Mouse (Mus musculus) hindbrain, embryonic 16.5 days (tissue): ENCODE measurements around the gene Scn4a. TPM values are rescaled to one million over a fixed set of nuclear protein-coding genes. Genes with fewer than 3 reads are reported as not detected.
"Not testable (repeated sequence)": the region's sequence is repeated elsewhere in the genome, so short reads cannot be mapped to it uniquely, and the experiment has no call there.

Experiments
- ATAC-seq: fragments of 200-750 bp; cut with Nextera tagmentation; 2 replicates; pipeline ENCODE4 v1.8.0; 2017; ENCODE audit warnings: moderate TSS enrichment, moderate library complexity
- H3K27ac ChIP-seq: fragments of 300-500 bp; sonication (generic); 2 replicates; pipeline ENCODE4 v1.5.1; 2014; ENCODE audit warnings: low read depth, mild to moderate bottlenecking, control low read depth, low read length, moderate library complexity
- H3K27me3 ChIP-seq: fragments of 300-500 bp; sonication (generic); replicated peaks from 2 replicates; pipeline ENCODE4 v1.6.1; 2014; ENCODE audit warnings: low read length; ENCODE audit not compliant: control insufficient read depth, insufficient read depth
- H3K36me3 ChIP-seq: fragments of 300-500 bp; sonication (generic); 2 replicates; pipeline ENCODE4 v1.6.1; 2014; ENCODE audit warnings: mild to moderate bottlenecking, low read length, moderate library complexity, mixed read lengths; ENCODE audit not compliant: control insufficient read depth, insufficient read depth
- H3K4me1 ChIP-seq: fragments of 300-500 bp; sonication (generic); 2 replicates; pipeline ENCODE4 v1.6.1; 2014; ENCODE audit warnings: low read depth, low read length; ENCODE audit not compliant: control insufficient read depth, insufficient read depth
- H3K4me2 ChIP-seq: fragments of 300-500 bp; sonication (generic); 2 replicates; pipeline ENCODE4 v1.6.1; 2014; ENCODE audit warnings: mild to moderate bottlenecking, low read length, control low read depth, moderate library complexity
- H3K4me3 ChIP-seq: fragments of 300-500 bp; sonication (generic); 2 replicates; pipeline ENCODE4 v1.5.1; 2014; ENCODE audit warnings: mild to moderate bottlenecking, low read length, control low read depth, moderate library complexity
- H3K9ac ChIP-seq: fragments of 300-500 bp; sonication (generic); 2 replicates; pipeline ENCODE4 v1.6.1; 2014; ENCODE audit warnings: low read depth, mild to moderate bottlenecking, control low read depth, low read length, moderate library complexity
- H3K9me3 ChIP-seq: fragments of 300-500 bp; sonication (generic); 2 replicates; pipeline ENCODE4 v1.6.1; 2014; ENCODE audit warnings: mild to moderate bottlenecking, low read length, moderate library complexity; ENCODE audit not compliant: control insufficient read depth
- WGBS: fragments of 180-500 bp; shearing (Covaris S2); extraction: QIAGEN DNeasy Blood & Tissue Kit; methylation state at CpG from one replicate; pipeline ENCODE4 v1.1.7; 2014; 5-methylcytosine and 5-hydroxymethylcytosine counted together
- polyA plus RNA-seq: library from polyadenylated mRNA; unstranded; fragments of >200 nt; fragmentation: Nextera tagmentation; extraction: Ambion mirVana; gene quantifications from 2 replicates; pipeline ENCODE4 v1.2.1, GENCODE M21; 2015

Scn4a gene
- polyA plus RNA-seq = 0.06 TPM in 1 of 2 replicates, not detected in the other

DNA sequence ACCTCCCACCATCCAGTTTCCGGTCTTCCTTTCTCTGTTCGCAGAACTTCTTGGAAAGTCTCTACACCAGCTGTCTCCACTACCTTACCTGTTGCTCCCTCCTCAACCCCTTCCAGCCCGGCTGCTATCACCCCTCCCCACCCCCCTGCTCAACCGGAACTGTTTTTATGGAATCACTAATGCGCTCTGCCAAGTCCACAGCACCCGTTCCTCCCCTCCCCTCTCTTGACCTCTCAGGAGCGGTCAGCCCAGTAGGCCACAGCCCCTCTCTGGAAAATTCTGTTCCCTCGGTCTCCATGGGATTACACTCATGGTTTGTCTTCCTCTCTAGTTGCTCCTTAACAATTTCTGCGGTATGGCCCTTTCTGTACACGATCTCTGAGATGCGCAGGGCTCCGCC lies at the start of gene Scn4a:
TSS of gene Scn4a (minus strand) at position 101 of the 400 bp plus-strand sequence.
- no peaks in the 10 kb centered on the region for H3K36me3 ChIP-seq
- no peaks in the 10 kb centered on the region for H3K9me3 ChIP-seq
- ATAC-seq = no peak
- H3K4me3 ChIP-seq = no peak within 1 kb of the TSS
- 90% methylated on average over 12 of the region's 12 CpGs for WGBS
- no peaks in the 10 kb centered on the region for H3K27me3 ChIP-seq
- no peaks in the 10 kb centered on the region for H3K4me1 ChIP-seq
- H3K27ac ChIP-seq = no peak within 1 kb of the TSS
- no peak within 1 kb of the TSS for H3K4me2 ChIP-seq
- H3K9ac ChIP-seq = no peak within 1 kb of the TSS

DNA sequence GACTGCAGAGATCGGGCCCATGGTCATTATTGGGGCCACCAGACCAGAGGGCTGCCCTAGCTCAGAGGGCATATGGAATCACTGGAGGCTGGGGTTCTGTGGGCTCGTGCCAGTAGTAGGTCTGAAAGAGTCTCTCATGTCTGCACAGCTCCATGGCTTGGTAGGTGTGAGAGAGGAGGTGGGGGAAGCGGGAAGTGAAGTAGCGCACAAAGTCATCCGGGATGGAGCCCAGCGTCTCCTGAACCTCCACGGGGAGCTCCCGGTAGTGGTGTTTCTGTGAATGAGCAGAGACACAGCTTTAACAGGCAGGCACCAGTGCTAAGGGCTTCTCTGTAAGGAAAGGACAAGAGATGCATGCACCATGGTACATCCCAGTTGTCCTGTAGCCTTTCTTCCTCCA lies 45.4 kb upstream of the Scn4a start:
- Histone ChIP-seq H3K4me1 (no peaks in the 10 kb centered on the region), H3K27ac (no peak overlapping the region), H3K9ac (no peak overlapping the region), H3K27me3 (no peaks in the 10 kb centered on the region), H3K36me3 (peaks cover 8% of the 10 kb centered on the region; the same call in 1 of the 2 replicates), H3K4me2 (no peak overlapping the region), H3K4me3 (no peak overlapping the region), H3K9me3 (no peaks in the 10 kb centered on the region)
- WGBS = 94% methylated on average over 8 of the region's 8 CpGs
- no peak for ATAC-seq

DNA sequence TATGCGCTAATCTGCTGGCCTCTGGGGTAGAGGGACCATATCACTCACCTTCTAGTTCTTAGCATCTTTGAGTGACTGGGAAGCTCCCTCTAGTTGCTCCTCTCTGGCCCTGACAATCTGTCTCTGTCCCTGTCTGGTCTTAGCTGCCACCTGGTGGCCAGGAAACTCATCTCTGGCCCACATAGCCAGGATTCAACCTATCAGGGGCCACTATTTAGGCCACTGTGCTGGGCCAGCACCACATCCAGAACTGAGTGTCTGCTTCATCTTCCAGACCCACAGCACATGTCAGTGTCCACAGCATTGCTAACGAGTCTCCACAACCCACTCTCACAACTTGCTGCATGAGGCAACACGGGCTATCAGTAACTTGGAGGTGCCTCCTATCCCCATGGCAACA lies 44.6 kb upstream of the Scn4a start:
- ATAC-seq = no peak
- Histone ChIP-seq H3K4me1 (no peaks in the 10 kb centered on the region), H3K27me3 (no peaks in the 10 kb centered on the region), H3K27ac (no peak overlapping the region), H3K4me2 (no peak overlapping the region), H3K4me3 (no peak overlapping the region), H3K9me3 (no peaks in the 10 kb centered on the region), H3K36me3 (peaks cover 7% of the 10 kb centered on the region; the same call in 1 of the 2 replicates), H3K9ac (no peak overlapping the region)
- 80% methylated on average over 3 of the region's 3 CpGs for WGBS

DNA sequence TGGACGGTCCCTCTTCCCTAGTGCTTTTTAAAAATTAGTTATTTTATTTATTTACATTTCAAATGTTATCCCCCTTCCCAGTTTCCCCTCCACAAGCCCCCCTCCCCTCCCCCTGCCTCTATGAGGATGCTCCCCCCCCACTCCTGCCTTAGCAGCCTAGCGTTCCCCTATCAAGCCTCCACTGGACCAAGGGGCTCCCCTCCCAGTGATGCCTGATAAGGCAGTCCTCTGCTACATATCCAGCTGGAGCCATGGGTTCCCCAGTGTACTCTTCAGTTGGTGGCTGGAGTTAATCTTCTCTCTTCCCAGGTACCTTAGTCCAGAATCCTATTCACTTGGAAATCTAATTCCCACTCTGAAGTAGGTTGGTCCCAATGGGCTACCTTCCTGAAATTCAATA lies 41.0 kb upstream of the Scn4a start:
- WGBS = 75% methylated on average over 2 of the region's 2 CpGs
- H3K36me3 ChIP-seq, H3K27ac ChIP-seq, H3K9me3 ChIP-seq, H3K4me3 ChIP-seq, H3K4me1 ChIP-seq, H3K9ac ChIP-seq, H3K27me3 ChIP-seq, ATAC-seq, H3K4me2 ChIP-seq: not testable (repeated sequence)

DNA sequence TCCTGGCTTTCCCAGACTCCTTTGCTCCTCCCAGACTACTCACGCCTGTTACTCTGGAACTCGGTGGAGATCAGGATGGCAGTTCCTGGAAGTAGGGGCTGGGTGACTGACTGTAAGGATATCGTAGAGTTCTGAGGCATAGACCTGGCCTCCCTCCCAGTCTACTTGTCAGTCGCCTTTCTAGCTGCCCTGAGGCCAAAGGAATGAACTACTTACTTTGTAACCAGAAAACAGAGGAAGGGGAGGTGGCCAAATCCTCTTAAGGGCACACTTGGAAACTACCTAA lies 40.2 kb upstream of the Scn4a start:
- Histone ChIP-seq H3K9ac (no peak overlapping the region), H3K4me2 (no peak overlapping the region), H3K36me3 (0 out of 2 replicates have a peak, but pooled peaks cover 2% of the 10 kb centered on the region), H3K4me3 (no peak overlapping the region), H3K27ac (no peak overlapping the region), H3K4me1 (no peaks in the 10 kb centered on the region), H3K9me3 (no peaks in the 10 kb centered on the region), H3K27me3 (no peaks in the 10 kb centered on the region)
- 72% methylated on average over 4 of the region's 4 CpGs for WGBS
- ATAC-seq = no peak

DNA sequence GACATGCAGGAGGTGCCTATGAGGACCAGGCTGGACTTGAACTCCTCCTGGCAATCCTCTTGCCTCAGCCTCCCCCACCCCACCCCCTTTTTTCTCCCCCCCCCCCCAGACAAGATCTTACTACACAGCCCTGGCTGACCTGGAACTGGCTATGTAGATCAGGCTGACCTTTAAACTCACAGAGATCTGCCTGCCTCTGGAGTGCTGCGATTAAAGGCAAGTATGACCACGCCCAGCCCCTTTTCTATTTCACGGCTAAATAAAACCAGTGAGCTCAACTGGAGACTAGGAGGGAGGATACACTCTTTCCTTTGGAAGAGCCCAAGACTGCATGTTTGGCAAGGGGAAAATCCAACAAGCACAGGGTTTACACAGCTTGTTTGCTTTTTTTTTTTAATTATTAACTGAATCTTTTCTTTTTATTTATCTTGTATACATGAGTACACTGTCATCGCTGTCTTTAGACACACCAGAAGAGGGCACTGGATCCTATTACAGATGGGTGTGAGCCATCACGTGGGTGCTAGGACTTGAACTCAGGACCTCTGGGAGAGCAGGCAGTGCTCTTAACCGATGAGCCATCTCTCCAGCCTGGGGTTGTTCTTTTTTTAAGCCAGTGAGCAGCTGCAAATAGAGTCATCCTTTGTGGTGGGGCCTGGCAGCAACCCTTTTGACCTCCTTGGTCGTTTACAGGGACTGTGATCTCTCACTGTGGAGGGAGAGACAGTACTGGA lies 39.7 kb upstream of the Scn4a start:
- WGBS = 73% methylated on average over 7 of the region's 7 CpGs
- H3K4me1 ChIP-seq = no peaks in the 10 kb centered on the region
- no peak overlapping the region for H3K27ac ChIP-seq

DNA sequence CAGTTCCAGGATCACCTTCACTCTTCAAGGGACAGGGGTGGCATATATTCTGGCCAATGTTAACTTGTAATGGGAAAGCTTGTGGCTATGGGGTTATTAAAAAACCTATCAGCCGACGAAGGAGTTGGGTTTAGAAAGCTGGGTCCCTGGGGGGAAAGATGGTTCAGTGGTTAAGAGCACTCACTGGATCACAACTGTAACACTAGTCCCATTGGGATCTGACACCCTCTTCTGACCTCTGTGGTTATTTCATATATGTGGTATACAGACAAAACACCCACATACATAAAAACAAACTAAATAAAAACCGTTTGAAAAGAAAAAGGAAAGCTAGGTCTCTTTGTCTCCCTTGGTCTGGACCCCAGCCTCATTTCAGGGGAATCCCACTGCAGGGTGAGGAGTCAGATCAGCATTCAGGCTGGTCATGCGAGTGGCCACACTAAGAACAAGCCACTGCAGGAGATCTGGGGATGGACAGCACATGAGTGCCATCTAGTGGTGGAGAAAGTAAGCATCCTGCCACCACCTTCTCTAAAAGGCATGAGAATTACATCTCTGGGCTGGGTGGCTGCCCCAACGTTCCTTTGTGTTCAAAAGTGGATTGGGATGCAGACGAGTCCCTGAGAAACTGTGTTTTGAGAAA lies 38.6 kb upstream of the Scn4a start:
- Histone ChIP-seq H3K27ac (no peak overlapping the region), H3K9me3 (no peaks in the 10 kb centered on the region), H3K4me1 (no peaks in the 10 kb centered on the region), H3K4me3 (no peak overlapping the region), H3K27me3 (no peaks in the 10 kb centered on the region), H3K4me2 (no peak overlapping the region), H3K36me3 (no peaks in the 10 kb centered on the region), H3K9ac (no peak overlapping the region)
- WGBS = 30% methylated on average over 6 of the region's 6 CpGs
- peak; percentile 71 for ATAC-seq

More for the DNA sequence above, 39.7 kb upstream of the Scn4a start:
- H3K27me3 ChIP-seq = no peaks in the 10 kb centered on the region
- no peak overlapping the region for H3K4me2 ChIP-seq
- no peak for ATAC-seq
- H3K4me3 ChIP-seq = no peak overlapping the region
- no peaks in the 10 kb centered on the region for H3K9me3 ChIP-seq
- no peak overlapping the region for H3K9ac ChIP-seq
- H3K36me3 ChIP-seq = no peaks in the 10 kb centered on the region

DNA sequence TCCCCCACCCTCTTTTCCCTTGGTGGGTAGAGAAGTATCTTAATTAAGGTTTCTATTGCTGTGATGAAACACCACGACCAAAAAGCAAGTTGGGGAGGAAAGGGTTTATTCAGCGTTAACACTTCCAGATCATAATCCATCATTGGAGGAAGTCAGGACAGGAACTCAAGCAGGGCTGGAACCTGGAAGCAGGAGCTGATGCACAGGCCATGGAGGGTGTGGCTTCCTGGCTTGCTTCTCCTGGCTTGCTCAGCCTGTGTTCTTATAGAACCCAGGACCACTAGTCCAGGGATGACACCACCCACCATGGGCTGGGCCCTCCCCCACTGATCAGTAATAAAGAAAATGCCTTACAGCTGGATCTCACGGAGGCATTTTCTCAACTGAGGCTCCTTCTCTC lies 37.7 kb upstream of the Scn4a start:
- Histone ChIP-seq H3K36me3 (no peaks in the 10 kb centered on the region), H3K9me3 (no peaks in the 10 kb centered on the region), H3K4me1 (no peaks in the 10 kb centered on the region), H3K4me2 (no peak overlapping the region), H3K27me3 (no peaks in the 10 kb centered on the region), H3K27ac (no peak overlapping the region), H3K9ac (no peak overlapping the region), H3K4me3 (no peak overlapping the region)
- 69% methylated on average over 3 of the region's 3 CpGs for WGBS
- no peak for ATAC-seq

DNA sequence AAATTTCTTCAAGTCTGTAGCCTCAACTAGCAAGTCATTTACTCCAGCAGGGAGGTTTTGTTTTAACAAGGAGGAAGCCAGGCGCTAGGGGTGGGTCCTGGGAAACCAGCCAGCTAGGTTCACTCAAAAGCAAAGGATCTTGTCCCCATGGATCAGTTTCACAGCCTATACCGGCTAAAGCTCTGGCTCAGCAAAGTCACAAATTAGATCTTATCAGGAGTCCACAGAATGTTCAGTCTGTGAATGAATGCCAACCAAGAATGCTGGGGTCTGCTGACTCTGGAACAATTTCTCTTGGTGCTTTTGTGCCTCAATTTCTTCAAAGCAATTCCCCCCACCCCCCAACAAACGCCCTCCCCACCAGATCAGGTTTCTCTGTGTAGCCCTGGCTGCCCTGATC lies 36.5 kb upstream of the Scn4a start:
- H3K4me2 ChIP-seq = no peak overlapping the region
- no peak overlapping the region for H3K4me3 ChIP-seq
- WGBS = 46% methylated on average over 3 of the region's 3 CpGs
- H3K4me1 ChIP-seq = no peaks in the 10 kb centered on the region
- H3K36me3 ChIP-seq = no peaks in the 10 kb centered on the region
- no peaks in the 10 kb centered on the region for H3K27me3 ChIP-seq
- no peak overlapping the region for H3K9ac ChIP-seq
- H3K9me3 ChIP-seq = no peaks in the 10 kb centered on the region
- no peak for ATAC-seq
- no peak overlapping the region for H3K27ac ChIP-seq
